In the genomic region with DNA sequence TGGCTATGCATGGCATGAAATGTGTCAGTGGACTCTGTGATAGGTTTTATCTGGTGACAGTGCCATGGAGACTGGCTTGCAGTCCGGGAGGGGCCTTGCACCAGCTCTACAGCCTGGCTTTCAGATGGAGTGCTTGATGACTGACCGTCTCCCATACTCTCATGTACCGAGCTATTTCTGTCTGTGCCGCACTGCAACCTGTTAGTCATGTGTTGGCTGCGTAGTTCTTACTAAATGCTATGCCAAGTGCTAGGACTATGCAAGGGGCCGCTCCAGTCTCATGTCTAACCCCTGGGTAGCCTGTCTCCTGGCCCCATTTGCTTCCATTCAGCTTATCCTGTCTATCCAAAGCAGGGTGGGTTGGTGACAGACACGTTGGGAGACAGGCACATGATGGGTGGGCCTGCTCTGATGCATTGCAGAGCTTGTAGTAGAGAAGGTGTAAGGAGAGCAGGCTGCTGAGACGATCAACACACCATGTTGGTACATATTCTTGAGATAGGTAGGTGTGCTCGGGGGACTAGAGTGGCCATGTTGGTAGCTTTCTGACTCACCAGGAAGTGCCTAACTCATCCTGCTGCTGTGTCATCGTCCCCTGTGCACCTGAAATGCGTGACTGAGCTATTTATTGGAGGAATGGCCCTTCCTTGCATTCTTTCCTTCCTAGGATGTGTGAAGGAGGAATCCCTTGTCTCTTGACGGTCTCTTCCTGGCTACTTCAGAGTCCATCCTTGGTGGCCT, we compare ENCODE assay signal across 10 mouse cellular contexts.
DNase-seq lines count a peak whose midpoint lies in the region; ATAC-seq lines count a peak whose summit lies in the region.
"Had no signal": no experiment of that assay in that cellular context is flagged by ENCODE, and none has a peak within 500 bp of the region (broad histone marks: within the 10 kb centered on the region; RNA-seq: fewer than 3 reads in every experiment).

No protein-coding gene starts in this region.

- peaks cover 3% of the 10 kb centered on the region; the same call in 1 of the 2 replicates for H3K36me3 ChIP-seq in hindbrain, embryonic 15.5 days
- H3K36me3 ChIP-seq in hindbrain, embryonic 10.5 days: peaks cover 90% of the 10 kb centered on the region
- peaks cover 14% of the 10 kb centered on the region; the same call in 1 of the 2 replicates for H3K36me3 ChIP-seq in kidney, embryonic 14.5 days (ENCODE audit: control insufficient read depth, insufficient read depth, low read length)
- H3K36me3 ChIP-seq: G1E had no signal

- DNase-seq in hindbrain, embryonic 10.5 days (ENCODE audit: low spot score): no peak
- DNase-seq in right cerebral cortex, adult 2 months (ENCODE audit: low spot score in 2 of 2): peak; percentile 61 to 72
- no peak for DNase-seq in right cerebral cortex, postnatal 4 days
- DNase-seq in heart, postnatal 10 days: peak; percentile 65 to 80
- DNase-seq in urinary bladder, adult 18-20 months (ENCODE audit: low spot score in 2 of 2): no peak
- DNase-seq: cerebellum, adult 8-10 months; lung, postnatal 10 days had no signal

- no peak overlapping the region for H3K9ac ChIP-seq in hindbrain, embryonic 15.5 days
- no peak overlapping the region for H3K9ac ChIP-seq in kidney, embryonic 14.5 days (ENCODE audit: low read depth, low read length)

- 89% methylated on average over 12 of the region's 12 CpGs for whole genome bisulfite sequencing in hindbrain, embryonic 15.5 days
- WGBS in hindbrain, embryonic 10.5 days: 89% methylated on average over 12 of the region's 12 CpGs
- 83% methylated on average over 12 of the region's 12 CpGs for WGBS in kidney, embryonic 14.5 days

- H3K4me1 ChIP-seq in hindbrain, embryonic 15.5 days (replicated peaks): peaks cover 86% of the 10 kb centered on the region
- H3K4me1 ChIP-seq in hindbrain, embryonic 10.5 days (replicated peaks): peaks cover 70% of the 10 kb centered on the region
- peaks cover 24% of the 10 kb centered on the region; the same call in 1 of the 2 replicates for H3K4me1 ChIP-seq in kidney, embryonic 14.5 days (ENCODE audit: control insufficient read depth, insufficient read depth, low read length)

- H3K27me3 ChIP-seq in hindbrain, embryonic 15.5 days: no peaks in the 10 kb centered on the region
- H3K27me3 ChIP-seq in hindbrain, embryonic 10.5 days (ENCODE audit: insufficient read depth, poor library complexity, severe bottlenecking): no peaks in the 10 kb centered on the region
- no peaks in the 10 kb centered on the region for H3K27me3 ChIP-seq in kidney, embryonic 14.5 days (ENCODE audit: control insufficient read depth, insufficient read depth, low read length)

- intact Hi-C loops in heart, postnatal 10 days (cut with DNase I): loop anchor here (2.0 kb wide), 1 partner anchor 43 kb away; no protein-coding TSS in a partner anchor

- H3K9me3 ChIP-seq in hindbrain, embryonic 15.5 days: no peaks in the 10 kb centered on the region
- H3K9me3 ChIP-seq in hindbrain, embryonic 10.5 days: no peaks in the 10 kb centered on the region
- H3K9me3 ChIP-seq in kidney, embryonic 14.5 days (ENCODE audit: control insufficient read depth, low read length): no peaks in the 10 kb centered on the region

- ATAC-seq in hindbrain, embryonic 15.5 days (ENCODE audit: low FRiP score, low read depth): no peak
- ATAC-seq in kidney, embryonic 14.5 days (ENCODE audit: low FRiP score, low TSS enrichment): no peak

- H3K27ac ChIP-seq in hindbrain, embryonic 15.5 days (replicated peaks): peak overlapping the region; percentile 14; the same call in 1 of the 2 replicates
- no peak overlapping the region for H3K27ac ChIP-seq in hindbrain, embryonic 10.5 days
- H3K27ac ChIP-seq in kidney, embryonic 14.5 days (ENCODE audit: low read depth, low read length): no peak overlapping the region

- no peak overlapping the region for H3K4me2 ChIP-seq in hindbrain, embryonic 15.5 days
- no peak overlapping the region for H3K4me2 ChIP-seq in kidney, embryonic 14.5 days (replicated peaks; ENCODE audit: low read depth, low read length)

- H3K4me3 ChIP-seq in hindbrain, embryonic 15.5 days: no peak overlapping the region
- no peak overlapping the region for H3K4me3 ChIP-seq in hindbrain, embryonic 10.5 days
- H3K4me3 ChIP-seq in kidney, embryonic 14.5 days (ENCODE audit: low read length): no peak overlapping the region

Comparison
In these comparisons a context has a peak if more than half of its experiments do, and no peak if none do; other contexts are left out.
1. DNase-seq: peak in right cerebral cortex, adult 2 months (2 of 2) and heart, postnatal 10 days (2 of 2); none in hindbrain, embryonic 10.5 days (single experiment), right cerebral cortex, postnatal 4 days (single experiment) and urinary bladder, adult 18-20 months (0 of 2).